Mouse (Mus musculus) myocyte (in vitro differentiated cells): ENCODE data around the gene Gpr39.

Experiments
- MAX ChIP-seq: IDR thresholded peaks from one replicate; pipeline ENCODE4 v1.6.1; 2011; ENCODE audit warnings: low read depth, mild to moderate bottlenecking, control low read depth
- MYOD1 ChIP-seq, 3 experiments: IDR thresholded peaks; one replicate each; pipeline ENCODE4 v1.6.1; 2011; ENCODE audit warnings: control low read depth in 2 of 3, low read depth in 2 of 3, mild to moderate bottlenecking in 2 of 3, moderate library complexity in 1 of 3; ENCODE audit not compliant: insufficient read length in 2 of 3, control insufficient read depth in 1 of 3
- POLR2A ChIP-seq: IDR thresholded peaks from one replicate; pipeline ENCODE4 v1.6.1; 2011; ENCODE audit warnings: low read depth, mild to moderate bottlenecking, control low read depth, moderate library complexity; ENCODE audit not compliant: insufficient read length
- POLR2AphosphoS2 ChIP-seq: IDR thresholded peaks from one replicate; pipeline ENCODE4 v1.6.1; 2011; ENCODE audit warnings: low read depth, control low read depth; ENCODE audit not compliant: insufficient read length
- REST ChIP-seq: IDR thresholded peaks from one replicate; pipeline ENCODE4 v1.6.1; 2011; ENCODE audit warnings: mild to moderate bottlenecking, control low read depth, moderate library complexity; ENCODE audit not compliant: insufficient read depth, insufficient read length
- TCF12 ChIP-seq: IDR thresholded peaks from one replicate; pipeline ENCODE4 v1.6.1; 2011; ENCODE audit warnings: mild to moderate bottlenecking, control low read depth; ENCODE audit not compliant: poor library complexity, insufficient read depth, severe bottlenecking
- TCF3 ChIP-seq: IDR thresholded peaks from one replicate; pipeline ENCODE4 v1.6.1; 2011; ENCODE audit warnings: low read depth, control low read depth; ENCODE audit not compliant: insufficient read length
- USF1 ChIP-seq: IDR thresholded peaks from one replicate; pipeline ENCODE4 v1.6.1; 2011; ENCODE audit warnings: low read depth, mild to moderate bottlenecking, control low read depth, moderate library complexity

DNA sequence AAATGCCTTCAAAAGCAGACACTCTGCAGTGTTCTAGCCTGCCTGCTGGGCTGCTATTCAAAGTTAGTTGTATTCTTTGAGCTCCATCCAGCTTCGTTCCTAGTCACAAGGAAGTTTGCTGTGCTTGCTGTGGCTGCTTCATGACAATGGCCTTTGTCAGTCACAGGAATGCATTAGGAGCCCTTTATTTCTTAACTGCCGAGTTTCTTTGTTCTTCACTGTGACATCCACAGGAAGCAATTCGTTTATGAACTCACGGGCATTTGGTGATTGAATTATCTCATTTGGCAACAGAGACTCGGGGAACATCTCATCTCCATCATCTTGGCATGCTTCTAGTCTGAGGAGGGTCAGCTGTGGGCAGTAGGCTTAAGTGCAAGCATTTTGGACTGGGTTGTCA is 177.9 kb downstream of the Gpr39 start:
- TF ChIP-seq MAX (no peak), REST (no peak), POLR2A (no peak), USF1 (no peak), TCF3 (no peak), MYOD1 (IDR thresholded peaks at IDR 0.05; ENCODE audit: control insufficient read depth in 1 of 3, insufficient read length in 2 of 3, low read depth in 2 of 3) (no peak), TCF12 (no peak), POLR2AphosphoS2 (no peak)
